Mouse (Mus musculus): ENCODE results near the gene Col4a4.

DNA sequence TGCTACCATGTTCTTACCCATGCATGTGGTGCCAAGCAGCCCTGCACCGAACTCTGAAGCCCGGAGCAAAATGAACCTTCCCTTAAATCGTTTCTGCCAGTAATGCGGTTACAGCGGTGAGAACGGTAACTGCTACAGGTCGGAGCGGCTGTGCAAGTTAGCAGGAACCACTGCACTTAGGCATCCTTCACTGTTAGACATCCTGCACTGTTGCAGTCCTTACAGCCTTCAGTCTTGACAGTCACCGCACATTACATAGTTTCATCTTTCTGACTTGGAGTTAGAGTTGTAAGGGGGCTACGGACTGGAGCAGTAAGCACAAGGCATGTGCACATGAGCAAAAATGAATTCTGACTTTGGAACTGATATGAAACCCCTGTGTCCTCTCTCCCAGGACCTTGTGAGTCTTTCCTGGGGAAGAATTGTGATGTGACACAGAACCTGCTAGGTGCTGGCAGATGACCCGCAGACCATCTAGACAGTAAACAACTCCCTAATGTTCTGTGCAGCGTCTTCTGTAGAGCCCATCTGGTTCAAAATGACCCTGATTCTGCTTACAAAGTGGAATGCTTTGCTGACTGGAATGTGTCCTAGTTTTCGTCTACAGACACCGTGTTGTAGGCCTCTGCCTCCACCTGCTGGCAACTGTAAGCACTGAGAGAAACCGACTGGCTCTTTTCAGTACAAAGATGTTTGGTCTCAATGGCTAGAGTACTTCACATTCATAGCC is 153.6 kb downstream of the Col4a4 start:
- TF ChIP-seq CTCF (IDR thresholded peaks at IDR 0.05; ENCODE audit: low read depth): peak; percentile 80
- TF ChIP-seq EP300 (IDR thresholded peaks at IDR 0.05; ENCODE audit: low read depth): no peak

Measured in liver, postnatal 0 days (tissue).